Mouse (Mus musculus): Measurements from ENCODE around the gene Igf2bp3. TPM values are rescaled to one million over a fixed set of nuclear protein-coding genes. Genes with fewer than 3 reads are reported as not detected.

The Igf2bp3 gene
- polyA plus RNA-seq, 1 experiment = 76.0 TPM

DNA sequence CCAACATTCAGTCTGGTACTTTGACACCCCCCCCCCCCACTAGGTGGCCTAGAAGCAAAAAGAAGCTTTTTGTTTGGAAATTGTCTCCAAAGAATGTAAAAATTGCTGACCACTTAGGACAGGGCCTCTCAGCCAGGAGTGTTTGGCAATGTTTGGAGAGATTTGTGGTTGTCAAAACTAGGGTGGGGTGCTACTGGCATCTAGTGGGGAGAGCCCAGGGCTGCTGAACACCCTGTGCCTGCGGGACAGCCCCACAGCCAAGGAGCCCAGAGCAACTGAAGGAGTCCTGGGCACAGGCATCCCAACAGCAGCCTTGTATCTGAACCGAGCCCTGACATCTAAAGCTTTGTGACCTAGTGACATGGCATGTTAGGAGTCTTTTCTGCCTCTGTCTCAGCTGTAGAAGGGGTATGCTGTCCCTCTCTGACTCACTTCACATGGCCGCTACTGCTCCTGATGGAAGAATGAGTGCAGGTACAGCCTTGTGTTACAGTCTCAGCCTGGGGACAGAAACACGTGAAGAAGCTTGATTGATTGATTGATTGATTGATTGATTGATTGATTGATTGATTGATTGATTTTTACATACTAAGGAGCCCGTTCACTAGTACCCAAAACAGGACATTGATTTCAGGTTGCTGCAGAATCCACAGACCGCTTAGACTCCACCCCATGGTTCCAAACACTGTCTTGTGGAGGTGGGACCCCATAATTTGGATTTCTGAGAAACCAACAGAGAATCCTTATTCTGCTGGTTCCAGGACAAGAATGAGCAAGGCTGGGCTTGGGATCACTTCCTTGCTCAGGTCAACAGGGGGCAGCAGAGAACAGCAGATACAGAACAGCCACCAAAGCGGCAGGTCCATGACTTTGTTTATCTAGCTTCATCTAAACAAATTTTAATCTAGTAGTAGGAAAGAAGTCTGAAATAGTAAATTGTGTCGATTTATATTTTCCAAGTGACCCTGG is 157.4 kb downstream of the Igf2bp3 start:
- H3K4me1 ChIP-seq (ENCODE audit: control insufficient read depth, insufficient read depth, low read length) = no peaks in the 10 kb centered on the region; the same call in 1 of the 2 replicates
- no peaks in the 10 kb centered on the region for H3K36me3 ChIP-seq (ENCODE audit: control insufficient read depth, insufficient read depth, low read length)
- H3K27ac ChIP-seq (ENCODE audit: control insufficient read depth, insufficient read depth, low read depth, low read length) = no peak overlapping the region
- TF ChIP-seq POLR2A (IDR thresholded peaks at IDR 0.05; ENCODE audit: control insufficient read depth, low read depth, low read length) (no peak), CTCF (IDR thresholded peaks at IDR 0.05; ENCODE audit: control insufficient read depth, insufficient read depth, insufficient replicate concordance, low read depth, low read length) (peak; percentile 78; the same call in 1 of the 2 replicates)
- no peak overlapping the region for H3K4me3 ChIP-seq (ENCODE audit: control insufficient read depth, low read depth, low read length)
- H3K27me3 ChIP-seq (ENCODE audit: control insufficient read depth, insufficient read depth, low read length) = no peaks in the 10 kb centered on the region

DNA sequence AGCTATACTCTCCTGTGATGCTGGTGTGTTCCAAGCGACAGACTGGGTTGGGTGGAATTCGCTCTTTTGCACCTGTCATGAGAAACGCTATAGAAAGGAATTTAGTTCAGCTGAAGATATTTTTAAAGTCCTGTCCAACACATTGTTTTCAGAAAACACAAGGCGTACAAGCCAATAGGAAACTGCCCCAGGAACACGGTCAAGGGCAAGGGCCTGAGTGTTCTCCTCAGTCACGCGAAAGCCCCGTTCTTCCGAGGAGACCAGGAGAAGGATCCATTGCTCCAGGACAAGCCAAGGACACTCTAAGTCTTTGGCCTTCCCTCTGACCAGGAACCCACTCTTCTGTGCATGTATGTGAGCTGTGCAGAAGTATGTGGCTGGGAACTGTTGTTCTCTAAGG is 158.7 kb downstream of the Igf2bp3 start:
- TF ChIP-seq POLR2A (IDR thresholded peaks at IDR 0.05; ENCODE audit: control insufficient read depth, low read depth, low read length) (no peak), CTCF (IDR thresholded peaks at IDR 0.05; ENCODE audit: control insufficient read depth, insufficient read depth, insufficient replicate concordance, low read depth, low read length) (no peak)
- no peaks in the 10 kb centered on the region; the same call in 1 of the 2 replicates for H3K4me1 ChIP-seq (ENCODE audit: control insufficient read depth, insufficient read depth, low read length)
- H3K4me3 ChIP-seq (ENCODE audit: control insufficient read depth, low read depth, low read length) = no peak overlapping the region
- H3K27me3 ChIP-seq (ENCODE audit: control insufficient read depth, insufficient read depth, low read length) = no peaks in the 10 kb centered on the region
- H3K27ac ChIP-seq (ENCODE audit: control insufficient read depth, insufficient read depth, low read depth, low read length) = no peak overlapping the region
- no peaks in the 10 kb centered on the region for H3K36me3 ChIP-seq (ENCODE audit: control insufficient read depth, insufficient read depth, low read length)

DNA sequence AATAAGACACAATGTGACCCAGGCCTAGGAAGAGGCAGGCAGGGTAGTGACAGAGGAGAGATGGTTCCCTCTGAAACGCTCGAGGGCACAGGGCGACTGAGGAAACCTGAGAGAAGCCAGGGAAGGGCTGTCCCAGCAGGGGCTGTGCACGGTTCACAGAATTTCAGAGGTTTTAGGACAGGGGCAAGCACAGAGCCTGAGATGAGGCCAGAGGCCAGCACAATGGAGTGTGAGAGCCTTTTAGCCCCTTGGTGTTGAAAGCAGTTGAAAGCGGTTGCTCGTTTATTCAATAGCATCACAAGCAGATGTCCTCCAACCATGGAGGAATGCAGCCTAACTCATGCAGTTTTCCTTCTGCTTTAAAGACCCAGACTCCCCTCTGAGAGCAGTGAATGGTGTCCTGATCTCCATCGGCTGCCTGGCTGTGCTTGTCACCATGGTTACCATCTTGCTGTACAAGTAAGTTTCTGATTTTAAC is 159.5 kb downstream of the Igf2bp3 start:
- H3K4me3 ChIP-seq (ENCODE audit: control insufficient read depth, low read depth, low read length) = no peak overlapping the region
- no peaks in the 10 kb centered on the region for H3K36me3 ChIP-seq (ENCODE audit: control insufficient read depth, insufficient read depth, low read length)
- H3K4me1 ChIP-seq (ENCODE audit: control insufficient read depth, insufficient read depth, low read length) = no peaks in the 10 kb centered on the region; the same call in 1 of the 2 replicates
- H3K27ac ChIP-seq (ENCODE audit: control insufficient read depth, insufficient read depth, low read depth, low read length) = no peak overlapping the region
- no peaks in the 10 kb centered on the region for H3K27me3 ChIP-seq (ENCODE audit: control insufficient read depth, insufficient read depth, low read length)
- no peak for TF ChIP-seq POLR2A (IDR thresholded peaks at IDR 0.05; ENCODE audit: control insufficient read depth, low read depth, low read length)
- no peak for TF ChIP-seq CTCF (IDR thresholded peaks at IDR 0.05; ENCODE audit: control insufficient read depth, insufficient read depth, insufficient replicate concordance, low read depth, low read length)

DNA sequence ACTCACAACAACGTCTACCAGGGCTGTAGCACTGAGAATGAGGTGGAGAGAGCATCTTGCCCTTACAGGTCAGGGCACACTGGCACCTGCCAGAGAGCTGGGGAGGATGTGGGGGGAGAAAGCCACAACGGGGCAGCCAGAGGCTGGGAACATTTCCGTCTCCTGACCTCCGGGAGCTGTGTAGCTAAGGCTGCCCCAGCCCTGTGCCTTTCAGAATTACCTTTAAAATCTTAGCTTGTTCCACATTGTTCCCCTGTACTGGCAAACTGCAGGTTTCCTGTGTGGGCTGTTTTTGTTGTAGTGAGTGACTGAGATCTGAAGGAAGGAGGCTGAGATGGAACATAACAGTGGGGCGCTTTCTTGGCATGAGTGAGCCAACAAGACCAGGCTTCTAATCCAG is 162.6 kb downstream of the Igf2bp3 start:
- Histone ChIP-seq H3K4me3 (ENCODE audit: control insufficient read depth, low read depth, low read length) (no peak overlapping the region), H3K27ac (ENCODE audit: control insufficient read depth, insufficient read depth, low read depth, low read length) (no peak overlapping the region), H3K4me1 (ENCODE audit: control insufficient read depth, insufficient read depth, low read length) (no peaks in the 10 kb centered on the region; the same call in 1 of the 2 replicates), H3K36me3 (ENCODE audit: control insufficient read depth, insufficient read depth, low read length) (no peaks in the 10 kb centered on the region), H3K27me3 (ENCODE audit: control insufficient read depth, insufficient read depth, low read length) (no peaks in the 10 kb centered on the region)
- TF ChIP-seq CTCF (IDR thresholded peaks at IDR 0.05; ENCODE audit: control insufficient read depth, insufficient read depth, insufficient replicate concordance, low read depth, low read length) = no peak

DNA sequence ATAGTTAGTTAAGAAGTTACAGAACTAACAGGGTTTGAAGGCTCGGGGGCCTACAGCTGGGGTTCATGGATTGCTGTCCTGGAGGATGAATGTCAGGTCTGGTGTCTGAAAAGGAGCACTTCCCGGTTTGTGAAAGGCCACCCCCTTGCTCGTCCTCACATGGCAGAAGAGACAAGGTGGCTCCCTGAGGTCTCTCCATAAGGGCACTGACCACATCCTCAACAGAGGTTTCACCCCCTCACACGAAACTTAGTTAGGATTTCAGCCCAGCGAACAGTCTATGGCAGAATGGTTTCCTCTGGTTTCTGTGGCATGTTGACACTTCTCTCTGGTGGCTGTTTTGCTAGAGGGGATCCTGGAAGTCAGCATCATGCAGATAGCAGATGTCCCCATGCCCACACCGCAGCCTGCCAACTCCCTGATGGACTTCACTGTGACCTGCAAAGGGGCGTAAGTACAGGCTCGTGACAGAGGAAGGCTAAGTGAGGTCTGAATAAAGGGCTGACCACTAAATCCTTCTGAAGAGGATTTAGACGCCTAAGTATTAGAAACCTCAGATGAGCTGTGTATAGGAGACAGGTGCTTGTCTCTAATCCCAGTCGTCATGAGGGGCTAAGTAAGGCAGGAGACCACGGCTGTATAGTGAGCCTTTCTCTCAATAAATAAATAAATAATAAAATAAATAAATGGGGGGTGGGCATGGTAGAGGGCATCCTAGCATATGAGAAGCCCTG is 163.9 kb downstream of the Igf2bp3 start:
- Histone ChIP-seq H3K4me1 (ENCODE audit: control insufficient read depth, insufficient read depth, low read length) (no peaks in the 10 kb centered on the region), H3K27ac (ENCODE audit: control insufficient read depth, insufficient read depth, low read depth, low read length) (no peak overlapping the region), H3K27me3 (ENCODE audit: control insufficient read depth, insufficient read depth, low read length) (no peaks in the 10 kb centered on the region), H3K4me3 (ENCODE audit: control insufficient read depth, low read depth, low read length) (no peak overlapping the region), H3K36me3 (ENCODE audit: control insufficient read depth, insufficient read depth, low read length) (no peaks in the 10 kb centered on the region)
- TF ChIP-seq CTCF (IDR thresholded peaks at IDR 0.05; ENCODE audit: control insufficient read depth, insufficient read depth, insufficient replicate concordance, low read depth, low read length) (no peak), POLR2A (IDR thresholded peaks at IDR 0.05; ENCODE audit: control insufficient read depth, low read depth, low read length) (no peak)

DNA sequence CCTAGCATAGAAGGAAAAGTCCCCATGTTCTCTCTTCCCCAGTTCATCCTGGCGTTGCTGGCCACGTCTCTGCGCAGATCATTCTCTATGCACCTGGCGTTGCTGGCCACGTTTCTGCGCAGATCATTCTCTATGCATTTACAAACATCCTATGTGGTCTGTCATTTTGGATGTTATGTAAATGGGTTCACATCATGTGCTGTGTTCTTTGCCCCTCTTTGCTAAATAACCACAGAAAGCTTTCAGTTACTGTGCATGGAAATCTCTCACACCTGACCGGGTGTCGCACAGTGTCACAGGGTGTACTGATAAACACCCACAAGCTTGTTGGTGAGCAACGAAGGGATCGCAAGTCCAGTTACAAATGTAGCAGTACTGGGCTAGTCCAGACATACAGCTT is 166.4 kb downstream of the Igf2bp3 start:
- H3K36me3 ChIP-seq (ENCODE audit: control insufficient read depth, insufficient read depth, low read length) = no peaks in the 10 kb centered on the region
- H3K4me3 ChIP-seq (ENCODE audit: control insufficient read depth, low read depth, low read length) = no peak overlapping the region
- H3K27me3 ChIP-seq (ENCODE audit: control insufficient read depth, insufficient read depth, low read length) = no peaks in the 10 kb centered on the region
- no peak overlapping the region for H3K27ac ChIP-seq (ENCODE audit: control insufficient read depth, insufficient read depth, low read depth, low read length)
- TF ChIP-seq CTCF (IDR thresholded peaks at IDR 0.05; ENCODE audit: control insufficient read depth, insufficient read depth, insufficient replicate concordance, low read depth, low read length) (no peak), POLR2A (IDR thresholded peaks at IDR 0.05; ENCODE audit: control insufficient read depth, low read depth, low read length) (no peak)
- no peaks in the 10 kb centered on the region for H3K4me1 ChIP-seq (ENCODE audit: control insufficient read depth, insufficient read depth, low read length)

DNA sequence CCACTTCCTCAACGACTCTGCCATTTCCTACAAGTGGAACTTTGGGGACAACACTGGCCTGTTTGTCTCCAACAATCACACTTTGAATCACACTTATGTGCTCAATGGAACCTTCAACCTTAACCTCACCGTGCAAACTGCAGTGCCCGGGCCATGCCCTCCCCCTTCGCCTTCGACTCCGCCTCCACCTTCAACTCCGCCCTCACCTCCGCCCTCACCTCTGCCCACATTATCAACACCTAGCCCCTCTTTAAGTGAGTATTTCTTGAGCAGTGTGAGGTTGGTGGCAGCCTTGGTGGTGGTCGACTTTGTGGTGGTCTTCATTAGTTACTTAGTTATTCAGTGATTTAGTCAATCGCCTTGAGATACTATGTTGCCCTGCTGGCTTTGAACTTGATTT is 166.9 kb downstream of the Igf2bp3 start:
- no peak overlapping the region for H3K4me3 ChIP-seq (ENCODE audit: control insufficient read depth, low read depth, low read length)
- no peak for TF ChIP-seq CTCF (IDR thresholded peaks at IDR 0.05; ENCODE audit: control insufficient read depth, insufficient read depth, insufficient replicate concordance, low read depth, low read length)
- no peak for TF ChIP-seq POLR2A (IDR thresholded peaks at IDR 0.05; ENCODE audit: control insufficient read depth, low read depth, low read length)
- 0 out of 2 replicates have a peak, but pooled peaks cover under 1% of the 10 kb centered on the region for H3K4me1 ChIP-seq (ENCODE audit: control insufficient read depth, insufficient read depth, low read length)
- no peaks in the 10 kb centered on the region for H3K27me3 ChIP-seq (ENCODE audit: control insufficient read depth, insufficient read depth, low read length)
- H3K36me3 ChIP-seq (ENCODE audit: control insufficient read depth, insufficient read depth, low read length) = no peaks in the 10 kb centered on the region
- no peak overlapping the region for H3K27ac ChIP-seq (ENCODE audit: control insufficient read depth, insufficient read depth, low read depth, low read length)
